Mouse (Mus musculus): ENCODE data around the gene Olfr883. TPM values are rescaled to one million over a fixed set of nuclear protein-coding genes. Genes with fewer than 3 reads are reported as not detected.

Gene Olfr883
- total RNA-seq (2022): under 1 TPM in 1 of 4 experiments, not detected in 3; 0.41 TPM

- no peak for DNase-seq (ENCODE audit: low spot score in 2 of 2)
Observed at GRCm38 (mm10) chr9:38025508-38025907, at the start of gene Olfr883. TSS of gene Olfr883 (plus strand) at chr9:38025808.

GRCm38 (mm10) chr9:37991525-37991924 is 34.1 kb upstream of the Olfr883 start, which contains the start of gene Olfr881:
TSS of gene Olfr881 (plus strand) at chr9:37991825.
- no peak for DNase-seq (ENCODE audit: low spot score in 2 of 2)

- no peak for DNase-seq (ENCODE audit: low spot score in 2 of 2)
Observed at GRCm38 (mm10) chr9:37998581-37999204, 26.9 kb upstream of the Olfr883 start.

- no peak for DNase-seq (ENCODE audit: low spot score in 2 of 2)
Observed at GRCm38 (mm10) chr9:38000021-38000420, 25.6 kb upstream of the Olfr883 start.

GRCm38 (mm10) chr9:38046255-38046654 is 20.6 kb downstream of the Olfr883 start, which contains the start of gene Olfr884:
TSS of gene Olfr884 (plus strand) at chr9:38046555.
- DNase-seq (ENCODE audit: low spot score in 2 of 2): no peak

GRCm38 (mm10) chr9:38061022-38061421 is 35.4 kb downstream of the Olfr883 start, which contains the start of gene Olfr885:
TSS of gene Olfr885 (plus strand) at chr9:38061322.
- no peak for DNase-seq (ENCODE audit: low spot score in 2 of 2)

Other genes with a start within 250 kb of the Olfr883 start
- gene Olfr876, start 222.8 kb upstream of the Olfr883 start, total RNA-seq (2022): not detected
- not detected for gene Olfr877, start 171.5 kb upstream of the Olfr883 start, total RNA-seq (2022)
- not detected for gene Olfr145, start 129.1 kb upstream of the Olfr883 start, total RNA-seq (2022)
- gene Olfr878, start 108.0 kb upstream of the Olfr883 start, total RNA-seq (2022): under 1 TPM in 2 of 4 experiments, not detected in 2; 0.13 to 0.21 TPM
- gene Olfr881, start 34.0 kb upstream of the Olfr883 start, total RNA-seq (2022): not detected
- gene Olfr884, start 20.7 kb downstream of the Olfr883 start, total RNA-seq (2022): not detected
- not detected for gene Olfr885, start 35.5 kb downstream of the Olfr883 start, total RNA-seq (2022)
- not detected for gene Olfr887, start 58.3 kb downstream of the Olfr883 start, total RNA-seq (2022)
- not detected for gene Olfr888, start 82.3 kb downstream of the Olfr883 start, total RNA-seq (2022)
- under 1 TPM in 1 of 4 experiments, not detected in 3; 0.07 TPM for gene Olfr889, start 89.4 kb downstream of the Olfr883 start, total RNA-seq (2022)
- not detected for gene Olfr890, start 116.7 kb downstream of the Olfr883 start, total RNA-seq (2022)
- gene Olfr891, start 155.0 kb downstream of the Olfr883 start, total RNA-seq (2022): not detected
- not detected for gene Olfr893, start 182.6 kb downstream of the Olfr883 start, total RNA-seq (2022)
- gene Olfr894, start 192.2 kb downstream of the Olfr883 start, total RNA-seq (2022): not detected
- gene Olfr143, start 227.0 kb downstream of the Olfr883 start, total RNA-seq (2022): not detected
- not detected for gene Olfr895, start 242.0 kb downstream of the Olfr883 start, total RNA-seq (2022)